Mouse (Mus musculus) lung, adult 18-20 months (tissue): ENCODE results near the gene Bola1.
A peak's percentile ranks its signal among the peaks of the same experiment; 100 is the strongest.
"Not testable (repeated sequence)": the region's sequence is repeated elsewhere in the genome, so short reads cannot be mapped to it uniquely, and the experiment has no call there.

Experiments used
- DNase-seq, 2 experiments: peaks; one replicate each; pipeline ENCODE4 v3.0.0; 2022; ENCODE audit warnings: mixed read lengths in 2 of 2

Gene Bola1

DNA sequence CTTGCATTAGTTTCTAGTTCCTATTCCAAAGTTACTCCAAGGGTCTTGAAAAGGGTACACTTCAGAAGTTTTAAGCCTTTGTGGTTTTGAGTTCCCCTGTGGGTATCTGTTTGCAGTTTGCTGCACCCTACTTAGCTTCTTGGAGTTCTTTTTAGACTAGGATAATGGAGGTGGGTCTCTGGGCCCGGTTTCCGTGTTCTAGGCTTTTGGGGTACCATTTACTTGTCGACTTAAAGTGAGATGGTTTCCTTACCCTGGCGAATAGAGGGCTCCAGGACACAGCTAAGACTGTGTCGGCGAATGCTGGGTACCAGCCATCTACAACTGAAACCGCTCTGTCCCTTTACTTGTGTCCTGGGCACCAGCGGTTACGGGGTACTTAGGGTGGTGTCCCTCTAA, 2.1 kb upstream of the Bola1 start:
- no peak for DNase-seq

DNA sequence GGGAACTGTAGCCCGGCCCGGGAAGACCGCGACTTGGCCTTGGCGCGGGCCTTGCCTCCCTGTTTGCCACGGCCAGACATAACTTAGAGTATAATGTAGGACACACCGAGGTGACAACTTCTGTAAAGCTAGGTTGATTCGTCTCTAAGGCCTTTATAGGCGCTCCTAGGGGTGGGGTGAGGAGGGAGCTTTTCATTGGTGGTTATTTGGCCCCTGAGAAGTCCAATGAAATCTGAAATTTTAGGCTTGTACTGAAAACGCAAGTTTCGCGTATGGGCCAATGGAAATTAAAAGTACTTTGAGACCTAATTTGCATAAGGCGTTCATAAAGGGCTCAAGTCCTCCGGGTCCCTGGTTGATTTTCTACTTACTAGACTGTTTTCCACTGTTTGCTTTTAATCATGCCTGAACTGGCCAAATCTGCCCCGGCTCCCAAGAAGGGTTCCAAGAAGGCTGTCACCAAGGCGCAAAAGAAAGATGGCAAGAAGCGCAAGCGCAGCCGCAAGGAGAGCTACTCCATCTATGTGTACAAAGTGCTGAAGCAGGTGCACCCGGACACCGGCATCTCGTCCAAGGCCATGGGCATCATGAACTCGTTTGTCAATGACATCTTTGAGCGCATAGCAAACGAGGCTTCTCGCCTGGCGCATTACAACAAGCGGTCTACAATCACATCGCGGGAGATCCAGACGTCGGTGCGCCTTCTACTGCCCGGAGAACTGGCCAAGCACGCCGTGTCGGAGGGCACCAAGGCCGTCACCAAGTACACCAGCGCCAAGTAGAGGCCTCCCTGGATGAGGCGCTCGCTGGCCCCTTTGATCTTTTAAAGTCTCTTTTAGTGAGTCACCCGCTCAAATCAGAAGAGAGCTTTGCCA, 1.5 kb upstream of the Bola1 start, which contains the start of the genes Hist2h2ac and Hist2h2be:
TSS of gene Hist2h2ac (minus strand) at position 116 of the 875 bp plus-strand sequence.
TSS of gene Hist2h2be (plus strand) at position 355 of the 875 bp plus-strand sequence.
- DNase-seq, result peak; percentile 91 to 93

DNA sequence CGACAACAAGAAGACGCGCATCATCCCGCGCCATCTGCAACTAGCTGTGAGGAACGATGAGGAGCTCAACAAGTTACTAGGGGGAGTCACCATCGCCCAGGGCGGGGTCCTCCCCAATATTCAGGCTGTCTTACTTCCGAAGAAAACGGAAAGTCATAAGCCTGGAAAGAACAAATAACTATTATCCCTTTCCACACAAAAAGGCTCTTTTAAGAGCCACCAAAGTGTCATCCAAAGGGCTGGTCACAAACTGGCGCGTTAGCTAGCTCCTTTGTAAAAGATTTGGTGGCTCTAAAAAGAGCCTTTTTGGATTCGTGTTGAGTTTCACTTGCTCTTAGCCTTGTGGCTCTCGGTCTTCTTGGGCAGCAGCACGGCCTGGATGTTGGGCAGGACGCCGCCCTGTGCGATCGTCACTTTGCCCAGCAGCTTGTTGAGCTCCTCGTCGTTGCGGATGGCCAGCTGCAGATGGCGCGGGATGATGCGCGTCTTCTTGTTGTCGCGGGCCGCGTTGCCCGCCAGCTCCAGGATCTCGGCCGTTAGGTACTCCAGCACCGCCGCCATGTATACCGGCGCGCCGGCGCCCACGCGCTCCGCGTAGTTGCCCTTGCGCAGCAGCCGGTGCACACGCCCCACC, 739 bp upstream of the Bola1 start:
- DNase-seq, result not testable (repeated sequence)

DNA sequence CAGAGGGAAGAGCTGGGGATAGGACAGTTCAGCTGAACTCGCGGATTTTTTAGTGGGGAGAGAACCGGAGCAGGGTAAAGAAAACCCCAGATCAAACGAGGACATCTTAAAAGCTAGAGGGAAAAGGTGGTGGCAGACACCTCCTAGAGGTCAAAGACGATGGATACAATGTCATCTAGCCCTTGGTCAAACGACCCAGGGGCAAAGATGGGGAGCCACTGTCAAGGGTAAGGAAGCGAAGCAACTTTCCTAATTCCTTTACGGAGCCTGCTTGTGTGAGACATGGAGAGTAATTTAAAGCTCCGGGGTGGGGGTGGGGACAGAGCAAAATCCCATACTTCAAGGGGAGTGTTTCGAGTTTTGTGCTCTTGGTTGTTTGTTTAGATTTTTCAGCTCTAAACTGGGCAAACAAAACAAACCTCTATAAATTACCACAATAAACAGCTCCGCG, 293 bp downstream of the Bola1 start:
- peak; percentile 37 to 49 for DNase-seq

DNA sequence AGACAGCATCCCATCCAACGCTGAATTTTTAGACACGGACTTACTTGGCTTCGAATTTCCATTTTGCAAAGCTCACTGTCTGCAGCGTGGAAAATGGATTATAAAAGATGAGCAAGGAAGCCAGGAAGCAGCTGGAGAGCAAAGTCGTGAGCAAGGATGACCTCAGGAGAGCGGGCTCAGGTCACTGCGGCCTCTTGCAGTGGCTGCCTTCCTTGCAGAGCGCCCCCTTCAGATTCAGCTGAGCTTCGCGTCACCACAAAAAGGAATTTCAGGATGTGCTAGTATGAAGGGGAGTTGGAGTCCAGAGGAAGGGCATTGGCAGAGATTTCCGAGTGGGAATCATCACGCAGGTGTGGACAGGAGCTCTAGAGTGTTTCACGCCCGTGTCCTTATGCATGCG, 10.3 kb downstream of the Bola1 start:
- DNase-seq, result no peak

DNA sequence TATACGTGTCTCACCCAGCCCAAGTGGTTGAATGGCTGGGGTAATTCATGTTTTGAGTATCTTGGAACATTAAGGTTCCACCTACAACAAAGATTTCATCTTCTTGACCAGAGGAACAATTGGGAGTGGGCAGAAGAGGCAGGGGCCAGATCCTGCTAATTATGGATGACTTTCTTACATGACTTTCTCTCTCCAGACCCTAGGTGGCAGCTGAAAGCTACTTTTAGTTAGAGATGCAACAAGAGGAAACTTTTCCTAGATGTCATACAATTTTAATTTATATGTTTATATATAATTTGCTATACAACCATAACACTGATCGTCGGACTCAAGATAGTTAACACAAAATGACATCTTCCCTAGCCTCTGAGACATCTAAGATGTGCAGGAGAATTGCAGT, 11.7 kb downstream of the Bola1 start:
- no peak for DNase-seq

DNA sequence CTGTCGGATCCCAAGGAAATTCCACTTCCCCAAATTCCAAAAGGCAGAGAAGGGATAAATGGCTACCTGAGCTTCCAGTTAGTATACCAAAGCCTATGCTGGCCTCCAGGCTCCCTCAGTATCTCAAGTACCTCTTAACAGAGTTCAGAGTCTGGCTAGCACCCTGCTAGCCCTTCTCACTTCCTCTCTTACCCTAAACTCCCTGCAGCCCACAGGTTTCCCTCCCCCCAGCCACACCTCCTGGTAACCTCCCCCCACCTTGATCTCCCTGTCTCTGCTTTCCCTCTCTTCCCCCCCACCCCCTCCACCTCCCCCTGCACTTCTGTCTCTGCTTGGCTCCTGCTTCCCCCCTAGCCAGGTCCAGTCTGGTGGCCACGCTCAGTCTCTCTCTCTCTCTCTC, 19.8 kb downstream of the Bola1 start:
- DNase-seq, result no peak

DNA sequence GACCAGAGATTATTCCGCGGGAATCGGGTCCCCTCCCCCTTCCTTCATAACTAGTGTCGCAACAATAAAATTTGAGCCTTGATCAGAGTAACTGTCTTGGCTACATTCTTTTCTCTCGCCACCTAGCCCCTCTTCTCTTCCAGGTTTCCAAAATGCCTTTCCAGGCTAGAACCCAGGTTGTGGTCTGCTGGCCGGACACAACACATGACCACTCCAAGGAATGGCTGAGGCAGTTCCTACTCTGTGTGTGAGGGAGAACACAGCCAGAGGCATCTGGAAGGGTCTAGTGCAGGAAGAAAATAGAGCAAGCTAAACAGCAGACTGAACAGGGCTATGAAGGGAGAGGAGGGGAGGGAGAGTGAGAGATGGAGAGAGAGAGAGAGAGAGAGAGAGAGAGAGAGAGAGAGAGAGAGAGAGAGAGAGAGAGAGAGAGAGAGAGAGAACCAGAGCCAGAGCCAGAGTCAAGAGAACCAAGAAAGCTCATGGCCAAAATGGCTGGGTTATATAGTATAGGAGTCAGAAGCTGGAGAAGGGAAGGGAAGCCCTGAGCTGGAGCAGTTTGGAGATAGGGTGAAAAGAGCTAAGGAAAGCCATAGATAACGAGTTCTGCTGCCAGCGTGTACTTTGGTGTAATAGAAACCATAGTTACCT, 20.8 kb downstream of the Bola1 start:
- not testable (repeated sequence) for DNase-seq

DNA sequence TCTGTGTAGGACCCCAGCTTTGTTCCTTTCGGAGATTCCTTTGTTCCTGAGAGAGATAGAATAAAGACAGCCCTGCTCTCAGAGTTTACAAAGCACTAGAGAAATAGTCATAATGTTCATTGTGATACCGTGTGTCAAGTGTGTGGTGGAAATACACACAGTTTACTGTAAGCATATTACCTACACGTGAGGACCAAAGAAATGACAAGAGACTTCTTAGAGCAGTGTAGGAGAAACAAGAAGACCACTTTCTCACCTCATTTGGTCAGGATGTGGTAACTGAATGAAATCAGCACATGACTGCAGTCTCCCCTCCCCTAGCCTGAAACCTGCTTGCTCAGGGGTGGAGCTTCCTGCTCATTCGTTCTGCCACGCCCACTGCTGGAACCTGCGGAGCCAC, 21.3 kb downstream of the Bola1 start:
- peak in 1 of 2 experiments; percentile 44 for DNase-seq

DNA sequence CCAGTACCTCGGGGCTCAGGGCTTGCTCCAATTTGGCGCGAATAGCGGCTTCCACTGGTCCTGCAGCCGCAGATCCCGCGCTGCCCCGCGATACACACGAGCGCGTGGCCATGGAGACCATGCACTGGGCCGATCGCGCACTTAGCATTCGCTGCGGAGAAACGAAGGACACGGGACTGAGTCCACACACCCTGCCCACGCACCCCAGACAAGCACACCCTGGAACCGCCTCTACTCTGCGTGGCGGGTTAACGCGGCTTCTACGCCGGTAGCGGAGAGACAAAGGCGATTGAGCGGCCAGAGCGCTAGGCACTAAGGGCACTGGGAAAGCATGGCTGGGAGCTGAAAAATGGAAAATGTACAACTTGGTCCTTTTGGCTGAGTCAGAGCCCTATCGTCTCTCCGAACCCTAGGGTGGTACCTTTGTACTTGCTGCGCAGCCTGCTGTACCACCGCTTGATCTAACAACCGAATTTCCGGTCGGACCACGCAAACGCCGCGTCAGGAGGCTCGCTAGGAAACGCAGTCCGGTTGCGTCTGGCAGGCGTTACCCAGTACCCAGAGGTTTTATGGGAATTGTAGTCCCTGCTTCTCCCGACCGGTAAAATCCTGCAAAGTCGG, 22.3 kb downstream of the Bola1 start:
- peak; percentile 92 to 93 for DNase-seq

DNA sequence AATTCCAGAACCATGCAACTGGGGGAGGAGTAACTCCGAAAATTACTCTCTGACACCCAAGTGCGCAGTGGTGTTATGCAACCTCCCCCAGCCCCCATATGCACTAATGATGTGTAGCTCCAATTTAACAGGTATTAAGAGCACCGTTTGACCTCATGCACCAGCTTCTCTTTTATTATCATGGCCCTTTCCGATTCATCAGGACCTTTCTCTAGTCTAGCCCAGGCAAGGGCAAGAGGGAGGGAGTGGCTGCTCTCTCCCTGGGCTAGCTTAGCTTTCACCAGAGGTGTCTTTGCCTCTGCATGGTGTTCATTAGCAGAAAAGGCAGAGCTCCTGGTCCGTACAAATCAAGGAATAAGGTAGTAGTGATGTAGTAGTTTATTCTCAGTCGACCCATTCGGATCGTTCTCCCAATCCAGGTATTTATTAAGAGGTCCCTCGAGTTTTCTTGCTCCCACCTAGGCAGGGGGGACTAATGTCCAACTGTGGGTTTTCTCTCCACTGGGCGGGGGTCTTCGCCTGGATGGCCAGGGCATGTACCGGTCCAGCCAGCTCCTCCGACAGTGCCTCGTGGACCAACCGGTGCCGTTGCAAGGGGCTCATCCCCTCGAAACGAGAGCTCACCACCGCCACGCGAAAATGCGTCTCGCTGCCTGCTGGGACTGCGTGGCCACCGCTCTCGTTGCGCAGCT, 22.9 kb downstream of the Bola1 start:
- DNase-seq, result no peak

DNA sequence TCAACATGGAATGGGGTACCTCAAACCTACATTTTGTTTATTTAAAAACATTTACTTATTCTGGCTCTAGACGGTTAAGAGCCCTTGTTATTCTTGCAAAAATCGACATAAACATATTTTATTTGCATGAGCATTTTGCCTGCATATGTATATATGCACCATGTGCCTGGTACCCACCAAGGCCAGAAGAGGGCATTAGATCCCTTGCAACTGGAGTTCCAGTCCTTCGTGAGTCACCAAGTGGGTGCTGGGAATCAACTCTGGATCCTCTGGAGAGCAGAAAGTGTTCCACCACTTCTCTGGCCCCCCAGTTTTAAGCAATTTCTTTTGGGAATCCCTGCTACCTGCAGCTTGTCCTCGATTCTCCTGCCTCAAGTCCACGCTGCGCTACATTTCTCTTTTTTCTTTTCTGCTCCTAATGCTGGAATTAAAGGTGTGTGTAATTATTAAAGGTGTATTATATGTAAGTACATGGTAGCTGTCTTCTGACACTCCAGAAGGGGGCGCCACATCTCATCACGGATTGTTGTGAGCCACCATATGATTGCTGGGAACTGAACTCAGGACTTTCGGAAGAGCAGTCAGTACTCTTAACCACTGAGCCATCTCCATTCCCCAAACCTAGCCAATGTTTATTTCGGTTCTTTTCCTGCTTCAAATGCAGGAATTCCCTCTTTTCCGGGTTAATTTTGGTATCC, 23.7 kb downstream of the Bola1 start:
- DNase-seq, result no peak

DNA sequence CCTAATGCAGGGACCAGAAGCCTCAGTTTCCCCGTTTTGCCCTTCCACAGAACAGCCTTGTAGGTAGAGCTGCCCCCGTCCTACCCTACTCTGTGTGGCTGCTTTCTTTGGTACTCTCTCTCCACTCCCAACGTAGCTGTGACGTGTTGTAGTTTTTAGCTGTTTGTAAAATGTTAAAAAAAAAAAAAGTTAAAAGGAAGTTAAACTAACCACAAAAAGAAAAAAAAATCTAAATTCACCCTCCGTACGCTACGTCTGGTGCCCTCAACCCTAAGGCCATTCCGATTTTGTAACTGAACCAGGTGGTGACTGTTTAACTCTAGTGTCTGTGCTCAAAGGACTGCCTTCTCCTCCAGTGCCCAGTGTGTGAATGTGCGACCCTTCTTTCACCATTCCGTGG, 24.5 kb downstream of the Bola1 start:
- no peak for DNase-seq

DNA sequence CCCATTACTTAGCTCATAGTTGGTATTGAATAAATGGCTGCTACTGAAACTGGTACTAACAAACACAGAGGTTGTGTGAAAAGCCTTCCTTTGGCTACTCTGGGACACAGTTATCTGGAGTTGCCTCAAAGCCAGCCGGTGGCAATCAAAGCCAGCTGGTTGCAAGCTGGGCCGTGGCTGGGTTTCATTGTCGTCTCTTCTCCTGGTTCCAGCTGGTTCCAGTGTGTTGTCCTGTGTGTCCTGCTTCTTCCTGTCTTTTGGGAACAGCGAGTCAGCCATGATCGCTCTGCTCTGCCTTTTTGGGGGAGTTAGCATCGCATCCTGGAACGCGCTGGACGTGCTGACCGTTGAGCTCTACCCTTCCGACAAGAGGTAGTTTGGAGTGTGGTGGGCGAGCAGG, 26.5 kb downstream of the Bola1 start:
- no peak for DNase-seq

DNA sequence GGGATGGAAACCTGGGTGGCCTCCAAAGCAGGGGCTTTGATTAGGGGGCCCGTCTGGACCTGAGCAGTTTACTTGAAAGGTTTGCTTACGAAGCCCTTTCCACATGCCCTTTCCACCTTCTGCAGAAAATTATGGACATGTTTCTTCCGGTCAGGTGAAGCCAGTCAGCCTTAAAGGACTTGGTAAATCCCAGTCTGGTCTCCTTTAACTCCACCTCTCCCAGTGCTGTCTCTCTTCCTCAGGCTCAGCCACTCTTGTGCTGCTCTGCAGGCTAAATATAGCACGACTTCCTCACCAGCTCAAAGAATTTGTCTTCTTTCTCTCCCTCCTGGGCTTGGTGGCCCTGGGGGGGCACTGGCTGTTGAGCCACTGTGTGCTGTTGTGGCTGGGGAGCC, 37.1 kb downstream of the Bola1 start:
- no peak for DNase-seq

DNA sequence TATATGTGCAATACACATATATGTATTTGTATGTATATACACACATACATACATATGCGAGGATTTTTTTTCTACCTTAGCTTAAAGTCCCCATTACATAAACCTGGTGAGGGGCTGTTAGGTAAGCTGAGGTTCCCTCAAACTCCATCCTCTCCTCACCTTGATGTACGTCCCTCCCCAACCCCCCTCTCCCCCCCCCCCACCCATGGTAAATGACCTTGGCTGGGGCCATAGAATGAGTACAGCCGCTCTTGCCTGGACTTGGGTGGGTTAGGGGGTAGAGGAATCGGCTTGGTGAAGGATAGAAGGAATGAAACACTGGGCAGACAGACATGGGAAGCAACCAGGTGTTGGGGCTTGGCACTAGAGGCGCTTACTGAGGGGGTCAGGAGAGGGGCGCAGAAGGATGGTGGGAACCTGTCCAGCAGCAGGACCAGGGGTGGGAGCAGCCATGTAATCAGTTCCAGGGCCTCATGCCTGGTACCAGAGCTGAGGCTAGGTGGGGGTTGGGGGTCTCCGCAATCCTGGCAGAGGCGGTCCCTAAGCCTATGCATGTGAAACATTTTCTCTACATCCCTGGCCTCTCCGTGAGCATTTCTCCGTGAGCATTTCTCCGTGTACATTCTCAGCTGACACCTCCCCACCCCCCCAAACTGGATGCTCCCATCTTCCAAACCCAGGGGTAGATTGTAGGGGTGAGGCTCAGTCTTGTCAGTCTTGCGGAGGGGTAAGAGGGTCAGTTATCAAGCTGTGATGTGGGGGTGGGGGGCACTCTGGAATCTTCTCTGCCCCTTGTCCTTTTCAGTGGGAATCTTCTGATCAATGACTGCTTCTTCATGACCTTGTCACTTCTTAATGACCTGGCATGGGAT, 37.8 kb downstream of the Bola1 start:
- DNase-seq, result no peak

DNA sequence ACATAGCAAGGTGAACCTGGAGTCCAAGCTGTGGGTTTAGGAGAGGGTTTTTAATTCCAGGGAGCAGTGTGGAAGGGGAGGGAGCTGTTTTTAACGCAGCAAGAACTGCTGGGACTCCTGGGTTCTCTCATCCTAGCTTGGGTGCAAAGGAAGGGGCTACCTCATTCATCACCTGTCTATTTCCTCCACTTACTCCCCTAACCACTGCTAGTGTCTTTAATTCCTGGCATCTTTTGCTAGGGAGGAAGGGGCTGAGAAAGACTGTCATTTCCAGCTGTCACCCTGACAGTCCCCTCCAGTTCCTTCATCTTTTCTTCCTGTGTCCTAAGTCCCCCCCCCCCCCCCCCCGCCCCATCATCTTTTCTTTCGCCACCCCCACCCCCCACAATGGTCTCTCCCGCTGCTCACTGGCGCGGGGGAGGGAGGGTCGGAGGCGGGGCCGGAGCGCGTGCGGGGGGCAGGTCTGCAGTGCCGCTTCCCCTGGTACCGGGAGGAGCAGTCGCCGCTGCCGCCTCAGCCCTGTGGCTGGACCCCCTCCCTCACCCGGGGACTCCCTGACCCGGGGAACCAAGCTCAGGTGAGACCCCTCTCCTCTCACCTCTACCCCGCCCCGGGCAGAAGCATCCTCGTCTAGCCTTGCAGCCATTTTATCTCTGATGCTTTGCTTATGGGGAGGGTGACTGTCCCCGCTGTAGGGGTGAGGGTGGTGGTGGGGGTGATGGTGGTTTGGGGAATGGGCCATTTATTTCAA, 38.6 kb downstream of the Bola1 start, which contains the start of gene Sv2a:
TSS of gene Sv2a (plus strand) at position 425 of the 751 bp plus-strand sequence.
- no peak for DNase-seq

DNA sequence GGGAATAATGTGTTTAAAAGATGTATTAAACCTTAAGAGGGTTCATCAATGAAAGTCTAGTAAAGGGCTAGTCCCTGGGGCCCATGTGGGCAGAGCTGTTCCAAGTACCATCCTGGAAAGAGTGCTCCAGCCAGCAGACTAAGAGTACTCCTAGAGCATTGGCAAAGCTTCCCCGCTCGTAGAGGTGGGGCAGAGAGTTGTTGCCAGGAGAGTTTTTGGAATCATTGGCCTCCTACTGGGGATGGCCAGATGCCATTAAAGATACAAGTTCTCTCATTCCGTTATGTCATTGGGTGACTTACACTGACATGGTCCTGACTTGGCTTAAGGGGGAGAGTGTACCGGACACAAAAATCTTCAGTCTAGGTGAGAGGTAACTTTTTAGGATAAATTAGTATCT, 40.0 kb downstream of the Bola1 start:
- peak; percentile 42 to 61 for DNase-seq

DNA sequence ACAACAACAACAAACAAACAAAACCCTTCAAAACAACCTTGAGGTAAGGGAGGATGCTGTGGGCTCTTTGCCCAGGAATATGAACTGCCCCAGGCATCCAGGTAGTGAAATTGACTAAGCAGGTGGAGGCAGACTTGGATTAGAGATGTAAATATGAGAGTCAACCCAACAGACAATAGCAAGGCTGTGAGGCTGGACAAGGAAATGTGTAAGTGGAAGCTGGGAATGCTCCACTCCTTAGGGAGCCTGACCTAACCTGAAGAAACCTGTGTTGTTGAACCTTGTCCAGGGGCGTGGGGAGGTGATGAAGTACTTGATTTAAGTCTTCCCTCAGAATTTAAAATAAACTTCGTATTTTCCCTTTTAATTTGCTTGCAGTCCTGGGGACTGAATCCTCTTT, 40.6 kb downstream of the Bola1 start:
- no peak for DNase-seq

DNA sequence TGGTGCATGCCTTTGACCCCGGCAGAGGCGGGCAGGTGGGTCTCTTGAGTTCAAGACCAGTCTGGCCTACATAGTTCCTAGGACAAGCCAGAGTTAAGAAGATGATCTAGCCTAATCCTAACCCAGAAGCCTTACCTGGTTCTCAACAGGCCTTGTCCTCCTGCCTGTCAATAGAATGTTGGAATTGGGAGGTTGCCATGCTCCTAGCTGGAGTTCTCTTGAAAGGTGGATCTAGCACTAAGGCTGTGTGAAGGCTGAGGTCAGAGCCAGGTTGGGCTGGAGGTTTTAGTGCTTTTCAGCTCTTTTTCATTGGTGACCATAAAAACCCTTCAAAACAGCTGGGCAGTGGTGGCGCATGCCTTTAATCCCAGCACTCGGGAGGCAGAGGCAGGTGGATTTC, 41.1 kb downstream of the Bola1 start:
- DNase-seq, result no peak
